Mouse (Mus musculus) kidney, embryonic 16.5 days (tissue): Measurements from ENCODE around the gene Lsamp. TPM values are rescaled to one million over a fixed set of nuclear protein-coding genes. Genes with fewer than 3 reads are reported as not detected.

ENCODE experiments used
- ATAC-seq: fragments of 200-750 bp; cut with Nextera tagmentation; 2 replicates; pipeline ENCODE4 v1.8.0; 2017; ENCODE audit warnings: moderate TSS enrichment; ENCODE audit not compliant: low FRiP score, low TSS enrichment
- H3K27ac ChIP-seq: fragments of 300-500 bp; sonication (generic); 2 replicates; pipeline ENCODE4 v1.5.1; 2014; ENCODE audit warnings: low read length
- H3K27me3 ChIP-seq: fragments of 300-500 bp; sonication (generic); 2 replicates; pipeline ENCODE4 v1.6.1; 2014; ENCODE audit warnings: low read length, control low read depth, mixed read lengths; ENCODE audit not compliant: insufficient read depth
- H3K36me3 ChIP-seq: fragments of 300-500 bp; sonication (generic); 2 replicates; pipeline ENCODE4 v1.6.1; 2014; ENCODE audit warnings: low read length, control low read depth, mixed read lengths; ENCODE audit not compliant: insufficient read depth
- H3K4me1 ChIP-seq: fragments of 300-500 bp; sonication (generic); 2 replicates; pipeline ENCODE4 v1.6.1; 2014; ENCODE audit warnings: low read length, control low read depth, mixed read lengths; ENCODE audit not compliant: insufficient read depth
- H3K4me2 ChIP-seq: fragments of 300-500 bp; sonication (generic); replicated peaks from 2 replicates; pipeline ENCODE4 v1.6.1; 2014; ENCODE audit warnings: low read depth, low read length
- H3K4me3 ChIP-seq: fragments of 300-500 bp; sonication (generic); 2 replicates; pipeline ENCODE4 v1.5.1; 2014; ENCODE audit warnings: mild to moderate bottlenecking, low read length
- H3K9ac ChIP-seq: fragments of 300-500 bp; sonication (generic); replicated peaks from 2 replicates; pipeline ENCODE4 v1.6.1; 2014; ENCODE audit warnings: low read length
- H3K9me3 ChIP-seq: fragments of 300-500 bp; sonication (generic); 2 replicates; pipeline ENCODE4 v1.6.1; 2016; ENCODE audit warnings: low read length, control low read depth
- WGBS: fragments of 180-500 bp; shearing (Covaris S2); extraction: QIAGEN DNeasy Blood & Tissue Kit; methylation state at CpG from one replicate; pipeline ENCODE4 v1.1.7; 2014; 5-methylcytosine and 5-hydroxymethylcytosine counted together
- polyA plus RNA-seq: library from polyadenylated mRNA; unstranded; fragments of >200 nt; fragmentation: Nextera tagmentation; extraction: Ambion mirVana; gene quantifications from 2 replicates; pipeline ENCODE4 v1.2.1, GENCODE M21; 2015

Lsamp gene
- 3.4 and 4.8 TPM in 2 replicates for polyA plus RNA-seq

DNA sequence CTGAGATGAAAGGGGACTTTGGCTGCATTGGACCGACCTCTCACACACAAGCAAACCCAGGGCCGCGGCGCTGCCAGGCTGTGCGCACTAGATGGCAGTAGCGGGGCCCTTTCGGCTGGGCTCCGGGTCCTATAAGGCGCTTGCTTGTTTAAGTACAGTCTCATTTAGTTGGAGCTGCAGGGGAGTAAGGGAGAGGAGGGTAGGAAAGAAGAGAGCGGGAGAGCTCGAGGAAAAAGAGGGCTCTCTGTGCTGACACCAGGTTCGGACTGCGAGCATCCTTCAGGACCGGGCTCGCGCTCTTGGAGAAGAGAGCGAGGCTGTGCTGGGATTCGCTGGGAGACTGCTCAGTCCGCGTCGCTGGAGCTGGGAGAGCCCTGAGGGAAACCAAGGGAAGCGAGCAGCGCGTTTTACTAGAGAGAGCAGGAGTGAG is at the start of gene Lsamp:
Gene Lsamp (plus strand): TSS at position 157 of the 430 bp plus-strand sequence.
- peak; percentile 98 for ATAC-seq
- no peaks in the 10 kb centered on the region for H3K9me3 ChIP-seq
- H3K4me1 ChIP-seq, result no peaks in the 10 kb centered on the region
- H3K4me3 ChIP-seq, result peak within 1 kb of the TSS; percentile 52
- no peak within 1 kb of the TSS for H3K27ac ChIP-seq
- under 1% methylated on average over 23 of the region's 24 CpGs for WGBS
- H3K4me2 ChIP-seq, result peak within 1 kb of the TSS; percentile 98
- 0 out of 2 replicates have a peak, but pooled peaks cover 4% of the 10 kb centered on the region for H3K27me3 ChIP-seq
- H3K36me3 ChIP-seq, result no peaks in the 10 kb centered on the region
- H3K9ac ChIP-seq, result peak within 1 kb of the TSS; percentile 57

DNA sequence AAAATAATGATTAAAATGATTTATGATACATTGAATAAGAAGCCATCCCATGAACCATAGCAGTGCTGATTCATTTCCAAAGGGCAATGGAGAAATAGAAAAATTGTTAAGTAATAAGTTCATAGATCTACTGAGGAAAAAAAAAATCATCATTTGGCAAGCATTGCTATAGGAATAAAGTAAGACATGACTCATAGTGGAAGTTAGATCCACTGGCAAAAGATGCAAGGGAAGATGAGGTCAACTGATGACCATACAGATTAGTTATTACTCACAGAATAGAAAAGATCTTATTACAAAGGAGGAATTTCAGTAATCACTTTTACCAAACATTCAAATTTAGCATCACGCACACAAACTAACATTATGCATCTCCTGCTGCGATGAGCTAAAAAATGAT is 26.5 kb upstream of the Lsamp start:
- H3K9me3 ChIP-seq, result no peaks in the 10 kb centered on the region
- no peak overlapping the region for H3K4me2 ChIP-seq
- H3K4me3 ChIP-seq, result no peak overlapping the region
- H3K27me3 ChIP-seq, result no peaks in the 10 kb centered on the region
- WGBS, result 91% methylated on average over 2 of the region's 2 CpGs
- no peaks in the 10 kb centered on the region for H3K4me1 ChIP-seq
- H3K9ac ChIP-seq, result no peak overlapping the region
- no peak for ATAC-seq
- no peaks in the 10 kb centered on the region for H3K36me3 ChIP-seq
- H3K27ac ChIP-seq, result no peak overlapping the region

DNA sequence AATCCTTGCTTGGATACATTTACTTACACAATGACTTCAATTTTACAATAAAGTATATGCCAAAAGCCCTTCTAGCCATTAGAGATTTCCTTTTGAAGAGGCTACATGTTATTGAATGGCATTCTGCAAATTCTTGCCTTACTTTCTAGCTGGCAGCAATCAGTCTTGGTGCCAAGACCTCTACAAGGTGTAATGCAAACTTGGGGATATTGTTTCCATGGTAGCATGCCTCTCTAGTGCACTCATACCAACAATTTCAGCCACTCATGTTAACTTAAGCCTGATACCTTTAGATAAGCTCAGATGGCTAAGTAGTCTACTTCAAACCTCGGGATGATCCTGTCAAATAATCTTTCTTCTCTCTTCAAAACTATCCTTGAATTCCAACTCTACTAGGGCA is 11.4 kb upstream of the Lsamp start:
- H3K9me3 ChIP-seq, result no peaks in the 10 kb centered on the region
- H3K4me3 ChIP-seq, result no peak overlapping the region
- H3K4me2 ChIP-seq, result no peak overlapping the region
- H3K9ac ChIP-seq, result no peak overlapping the region
- H3K27me3 ChIP-seq, result no peaks in the 10 kb centered on the region
- H3K4me1 ChIP-seq, result no peaks in the 10 kb centered on the region
- no peak overlapping the region for H3K27ac ChIP-seq
- H3K36me3 ChIP-seq, result no peaks in the 10 kb centered on the region
- WGBS, result 77% methylated on average over 1 of the region's 1 CpGs
- no peak for ATAC-seq

DNA sequence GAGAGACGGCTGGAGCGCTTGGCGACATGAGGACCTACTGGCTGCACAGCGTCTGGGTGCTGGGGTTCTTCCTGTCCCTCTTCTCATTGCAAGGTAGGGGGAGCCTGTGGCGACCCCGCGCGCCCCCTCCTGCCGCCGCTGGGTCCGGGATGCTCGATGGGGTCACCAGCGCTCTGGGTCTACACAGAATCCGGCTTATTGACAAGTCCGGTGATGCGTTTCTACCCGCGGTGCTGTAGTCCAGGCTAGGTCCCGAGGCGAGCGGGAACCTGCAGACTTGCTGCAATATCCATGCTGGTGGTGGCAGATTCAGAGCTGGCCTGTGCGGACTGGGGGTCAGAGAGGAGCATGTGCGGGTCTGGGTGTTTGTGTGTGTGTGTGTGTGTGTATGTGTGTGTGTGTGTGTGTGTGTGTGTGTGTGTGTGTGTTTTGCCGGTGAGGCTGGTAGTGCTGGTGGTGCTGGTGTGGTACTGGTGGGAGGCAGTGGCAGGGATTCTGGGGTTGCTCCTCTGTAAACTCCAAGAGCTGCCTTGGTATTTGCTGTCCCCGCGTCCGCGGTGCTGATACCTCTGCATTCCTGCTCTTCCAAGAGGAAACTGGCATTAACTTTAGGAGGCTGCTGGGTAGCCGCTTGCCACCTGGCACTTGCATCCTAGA is 602 bp downstream of the Lsamp start:
- H3K4me3 ChIP-seq, result peak overlapping the region; percentile 52
- no peaks in the 10 kb centered on the region for H3K4me1 ChIP-seq
- 0 out of 2 replicates have a peak, but pooled peaks cover 4% of the 10 kb centered on the region for H3K27me3 ChIP-seq
- no peak overlapping the region for H3K27ac ChIP-seq
- WGBS, result 2% methylated on average over 29 of the region's 29 CpGs
- H3K9ac ChIP-seq, result peak overlapping the region; percentile 57
- H3K36me3 ChIP-seq, result no peaks in the 10 kb centered on the region
- H3K9me3 ChIP-seq, result no peaks in the 10 kb centered on the region
- peak overlapping the region; percentile 98 for H3K4me2 ChIP-seq
- peak; percentile 85 for ATAC-seq

DNA sequence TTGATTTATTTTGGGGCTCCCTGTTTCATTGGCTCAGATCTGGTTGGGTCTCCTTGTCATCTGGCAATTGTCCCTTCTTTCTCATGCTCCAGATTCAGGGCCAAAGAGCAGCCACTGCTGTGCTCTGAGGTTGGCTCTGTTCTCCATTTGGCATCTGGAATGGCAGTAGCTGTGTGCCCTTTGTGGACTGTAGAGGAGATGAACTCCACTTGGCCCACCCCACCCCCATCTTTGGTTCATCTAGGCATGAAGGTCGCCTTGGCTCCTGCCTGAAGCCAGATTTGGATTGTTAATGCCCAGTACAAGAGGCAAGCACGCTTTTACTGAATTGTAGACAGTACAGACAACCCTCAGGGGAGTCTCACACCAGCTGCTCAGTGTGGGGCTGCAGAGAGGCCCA is 4.3 kb downstream of the Lsamp start:
- no peaks in the 10 kb centered on the region for H3K4me1 ChIP-seq
- 0 out of 2 replicates have a peak, but pooled peaks cover 4% of the 10 kb centered on the region for H3K27me3 ChIP-seq
- no peak overlapping the region for H3K9ac ChIP-seq
- WGBS, result 55% methylated on average over 2 of the region's 2 CpGs
- H3K27ac ChIP-seq, result no peak overlapping the region
- no peaks in the 10 kb centered on the region for H3K36me3 ChIP-seq
- no peak overlapping the region for H3K4me2 ChIP-seq
- no peaks in the 10 kb centered on the region for H3K9me3 ChIP-seq
- no peak for ATAC-seq
- no peak overlapping the region for H3K4me3 ChIP-seq

DNA sequence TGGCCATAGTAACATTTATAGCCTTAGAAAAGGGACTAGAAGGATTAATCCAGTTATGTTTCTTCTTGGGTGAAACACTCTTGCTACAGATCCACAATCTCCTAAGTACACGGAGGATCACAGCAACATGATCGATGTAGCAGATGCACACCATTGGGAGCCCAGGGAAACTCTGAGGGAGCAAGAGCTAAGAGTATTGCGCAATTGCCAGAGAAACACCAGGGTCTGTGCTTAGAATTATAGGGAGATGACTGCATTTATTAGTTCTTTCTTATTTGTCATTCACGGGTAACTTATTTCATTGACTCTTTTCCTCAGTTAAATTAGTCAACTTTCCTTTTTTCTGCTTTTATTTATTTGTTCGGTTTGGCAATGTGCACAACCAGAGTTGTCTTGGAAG is 10.7 kb downstream of the Lsamp start:
- no peaks in the 10 kb centered on the region for H3K9me3 ChIP-seq
- H3K36me3 ChIP-seq, result no peaks in the 10 kb centered on the region
- no peak overlapping the region for H3K4me3 ChIP-seq
- no peaks in the 10 kb centered on the region for H3K4me1 ChIP-seq
- no peak overlapping the region for H3K4me2 ChIP-seq
- ATAC-seq, result no peak
- 91% methylated on average over 5 of the region's 5 CpGs for WGBS
- no peaks in the 10 kb centered on the region for H3K27me3 ChIP-seq
- no peak overlapping the region for H3K27ac ChIP-seq
- no peak overlapping the region for H3K9ac ChIP-seq

DNA sequence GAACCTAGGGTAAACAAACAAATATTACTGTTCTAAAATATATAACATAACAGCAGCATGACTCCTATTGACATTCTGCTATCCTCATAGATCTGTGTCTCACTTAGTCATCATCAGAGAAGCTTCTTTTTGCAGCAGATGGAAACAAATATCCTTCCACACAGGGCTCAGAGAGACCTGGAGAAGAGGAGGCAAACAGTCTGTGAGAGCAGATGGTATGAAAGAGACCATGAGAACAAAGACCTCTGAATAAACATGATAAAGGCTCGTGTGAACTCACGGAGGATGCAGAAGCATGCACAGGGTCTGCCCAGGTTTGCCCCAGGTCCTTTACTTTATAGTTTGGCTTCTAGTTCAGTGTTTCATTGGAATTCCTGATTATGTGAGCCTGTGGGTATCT is 24.6 kb downstream of the Lsamp start:
- Histone ChIP-seq H3K4me2 (no peak overlapping the region), H3K27ac (no peak overlapping the region), H3K36me3 (no peaks in the 10 kb centered on the region), H3K4me3 (no peak overlapping the region), H3K9me3 (no peaks in the 10 kb centered on the region), H3K9ac (no peak overlapping the region), H3K4me1 (no peaks in the 10 kb centered on the region), H3K27me3 (no peaks in the 10 kb centered on the region)
- ATAC-seq, result no peak
- WGBS, result 61% methylated on average over 2 of the region's 2 CpGs

DNA sequence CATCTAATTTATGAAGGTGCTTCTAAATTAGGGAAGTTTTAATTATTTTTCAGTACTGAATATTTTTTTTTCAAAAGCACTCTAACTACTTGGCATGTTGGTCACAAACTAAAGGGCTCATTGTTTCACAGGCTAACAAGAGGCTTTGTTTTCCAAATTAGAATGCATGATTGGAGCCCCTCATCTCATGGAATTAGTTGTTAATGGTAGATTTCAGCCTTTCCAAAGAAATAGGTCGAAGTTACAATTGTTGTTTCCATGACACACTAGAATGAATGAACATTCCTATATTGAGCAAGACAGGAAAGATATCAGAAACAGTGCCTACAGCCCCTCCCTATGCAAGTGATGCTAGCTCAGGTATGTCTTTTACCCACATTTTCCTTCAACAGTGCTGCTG is 26.9 kb downstream of the Lsamp start:
- Histone ChIP-seq H3K9ac (no peak overlapping the region), H3K27ac (no peak overlapping the region), H3K4me3 (no peak overlapping the region), H3K36me3 (no peaks in the 10 kb centered on the region), H3K4me2 (no peak overlapping the region), H3K9me3 (no peaks in the 10 kb centered on the region), H3K4me1 (no peaks in the 10 kb centered on the region), H3K27me3 (no peaks in the 10 kb centered on the region)
- no peak for ATAC-seq
- WGBS, result 53% methylated on average over 1 of the region's 1 CpGs

DNA sequence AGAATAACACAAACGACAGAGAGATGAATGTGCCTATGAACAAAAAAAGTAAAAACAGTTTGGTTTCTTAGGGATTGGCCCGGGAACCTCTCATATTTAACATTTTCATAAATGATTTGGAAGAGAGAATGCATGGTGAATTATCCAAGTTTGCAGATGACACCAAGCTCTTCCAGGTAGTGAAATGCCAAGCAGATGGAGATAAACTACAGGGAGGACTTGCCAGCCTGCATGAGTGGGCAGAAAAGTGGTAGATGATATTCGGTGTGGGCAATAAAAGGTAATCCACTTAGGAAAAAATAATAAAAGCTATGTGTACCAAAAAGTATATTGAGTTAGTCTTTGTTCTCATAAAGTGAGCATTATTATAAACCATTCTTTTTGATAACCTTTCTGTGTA is 38.5 kb downstream of the Lsamp start:
- H3K9me3 ChIP-seq, result no peaks in the 10 kb centered on the region
- no peak overlapping the region for H3K4me2 ChIP-seq
- WGBS, result 83% methylated on average over 3 of the region's 3 CpGs
- no peaks in the 10 kb centered on the region for H3K36me3 ChIP-seq
- no peak overlapping the region for H3K9ac ChIP-seq
- H3K4me1 ChIP-seq, result no peaks in the 10 kb centered on the region
- H3K27me3 ChIP-seq, result no peaks in the 10 kb centered on the region
- H3K27ac ChIP-seq, result no peak overlapping the region
- no peak for ATAC-seq
- no peak overlapping the region for H3K4me3 ChIP-seq

DNA sequence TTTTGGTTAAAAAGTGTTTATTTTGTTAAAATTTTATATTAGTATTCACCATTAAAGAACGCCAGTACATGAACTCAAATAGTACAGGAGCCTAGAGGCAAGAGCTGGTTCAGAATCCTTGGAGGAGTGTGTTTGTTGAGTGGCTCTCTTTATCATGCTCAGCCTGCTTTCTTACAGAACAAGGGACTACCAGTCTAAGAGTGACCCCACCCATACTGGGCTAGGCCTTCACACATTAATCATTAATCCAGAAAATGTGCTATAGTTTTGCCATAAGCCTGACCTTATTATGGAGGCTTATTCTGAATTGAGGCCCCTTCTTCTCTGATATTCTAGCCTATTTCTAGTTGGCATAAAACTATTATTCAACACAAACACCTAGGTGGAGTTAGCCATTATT is 52.6 kb downstream of the Lsamp start:
- Histone ChIP-seq H3K9me3 (no peaks in the 10 kb centered on the region), H3K27ac (no peak overlapping the region), H3K27me3 (no peaks in the 10 kb centered on the region), H3K9ac (no peak overlapping the region), H3K4me3 (no peak overlapping the region), H3K4me1 (no peaks in the 10 kb centered on the region), H3K36me3 (no peaks in the 10 kb centered on the region), H3K4me2 (no peak overlapping the region)
- no peak for ATAC-seq
- WGBS, result 88% methylated on average over 1 of the region's 1 CpGs
